In genomic region chr3:104846601-104847000, GRCm38 (mm10) we compare ENCODE assay signal across 23 mouse cellular contexts. TPM values are rescaled to one million over a fixed set of nuclear protein-coding genes. Genes with fewer than 3 reads are reported as not detected.
A peak's percentile ranks its signal among the peaks of the same experiment; 100 is the strongest.
DNase-seq lines count a peak whose midpoint lies in the region; ATAC-seq lines count a peak whose summit lies in the region.
"Had no signal": no experiment of that assay in that cellular context is flagged by ENCODE, and none has a peak within 500 bp of the region (broad histone marks: within the 10 kb centered on the region; RNA-seq: fewer than 3 reads in every experiment).

No protein-coding gene starts in this region.

- no peak overlapping the region for H3K27ac ChIP-seq in kidney, embryonic 16.5 days (ENCODE audit: low read length)
- H3K27ac ChIP-seq: embryonic facial prominence, embryonic 10.5 days; forebrain, embryonic 13.5 days; heart, embryonic 15.5 days; hindbrain, embryonic 13.5 days; hindbrain, postnatal 0 days had no signal

- H3K4me3 ChIP-seq in kidney, embryonic 16.5 days (ENCODE audit: low read length) = no peak overlapping the region
- H3K4me3 ChIP-seq: embryonic facial prominence, embryonic 10.5 days; forebrain, embryonic 13.5 days; heart, embryonic 15.5 days; hindbrain, embryonic 13.5 days had no signal

- no peak overlapping the region for H3K4me2 ChIP-seq in kidney, embryonic 16.5 days (replicated peaks; ENCODE audit: low read depth, low read length)
- H3K4me2 ChIP-seq: forebrain, embryonic 13.5 days; heart, embryonic 11.5 days; heart, embryonic 15.5 days; hindbrain, embryonic 13.5 days had no signal

- DNase-seq in gastrocnemius, adult 18-20 months (ENCODE audit: low spot score) = peak; percentile 78
- DNase-seq in gastrocnemius, postnatal 14 days = no peak
- peak; percentile 9 for DNase-seq in kidney, adult 11 months
- no peak for DNase-seq in kidney, postnatal 4 days
- peak; percentile 29 for DNase-seq in kidney, postnatal 14 days
- no peak for DNase-seq in left cerebral cortex, postnatal 25 days (ENCODE audit: low spot score in 2 of 2)
- DNase-seq: adrenal gland, adult 8-10 months; adrenal gland, postnatal 36 days; B cell, adult 2 months; cerebellum, adult 2 months; cerebellum, postnatal 10 days; forebrain, postnatal 0 days; heart, postnatal 14 days had no signal

- H3K4me1 ChIP-seq in kidney, embryonic 16.5 days (ENCODE audit: insufficient read depth, low read length) = no peaks in the 10 kb centered on the region
- H3K4me1 ChIP-seq: embryonic facial prominence, embryonic 10.5 days; forebrain, embryonic 13.5 days; hindbrain, embryonic 13.5 days had no signal

- intact Hi-C loops in gastrocnemius, postnatal 14 days (cut with DNase I; ENCODE audit: low total_unique reads) = no loop called here
- intact Hi-C loops in left cerebral cortex, postnatal 25 days (cut with DNase I) = no loop called here

- no peak overlapping the region for H3K9ac ChIP-seq in kidney, embryonic 16.5 days (replicated peaks; ENCODE audit: low read length)
- H3K9ac ChIP-seq: forebrain, embryonic 13.5 days; forebrain, postnatal 0 days; heart, embryonic 15.5 days; hindbrain, embryonic 13.5 days had no signal

- peaks cover 21% of the 10 kb centered on the region for H3K36me3 ChIP-seq in kidney, embryonic 16.5 days (ENCODE audit: insufficient read depth, low read length)

- ATAC-seq in kidney, embryonic 16.5 days (ENCODE audit: low FRiP score, low TSS enrichment) = no peak
- ATAC-seq: CD4-positive, CD25-positive, alpha-beta regulatory T cell, adult 4 months; forebrain, embryonic 13.5 days; forebrain, postnatal 0 days; hindbrain, postnatal 0 days had no signal

- no peaks in the 10 kb centered on the region for H3K9me3 ChIP-seq in kidney, embryonic 16.5 days (ENCODE audit: low read length)
- H3K9me3 ChIP-seq: embryonic facial prominence, embryonic 10.5 days; forebrain, embryonic 13.5 days; G1E; heart, embryonic 15.5 days; hindbrain, embryonic 13.5 days had no signal

- WGBS in kidney, embryonic 16.5 days = 85% methylated on average over 4 of the region's 4 CpGs

- no peaks in the 10 kb centered on the region for H3K27me3 ChIP-seq in kidney, embryonic 16.5 days (ENCODE audit: insufficient read depth, low read length)
- H3K27me3 ChIP-seq: forebrain, embryonic 13.5 days; heart, embryonic 15.5 days; hindbrain, embryonic 13.5 days had no signal

RNA-seq across cellular contexts. Expression of gene St7l, which starts 17.2 kb away (rescaled TPM):
- 10 to 100 TPM; 19.1 to 27.4 TPM for total RNA-seq in gastrocnemius, adult 18-20 months (2021)
- total RNA-seq in gastrocnemius, postnatal 14 days (2021) = 10 to 100 TPM; 14.0 to 17.3 TPM
- 36.0 and 39.9 TPM in 2 replicates for polyA plus RNA-seq in kidney, embryonic 16.5 days (2015; fragmentation: Nextera tagmentation; extraction: Ambion mirVana)
- 10 to 100 TPM; 33.0 to 39.3 TPM for total RNA-seq in left cerebral cortex, postnatal 25 days (2021)

RNA-seq across cellular contexts. Expression of gene Capza1, which starts 17.7 kb away (rescaled TPM):
- 10 to 100 TPM; 20.1 to 21.0 TPM for total RNA-seq in gastrocnemius, adult 18-20 months (2021)
- 10 to 100 TPM; 30.8 to 33.5 TPM for total RNA-seq in gastrocnemius, postnatal 14 days (2021)
- 194 and 209 TPM in 2 replicates for polyA plus RNA-seq in kidney, embryonic 16.5 days (2015; fragmentation: Nextera tagmentation; extraction: Ambion mirVana)
- total RNA-seq in left cerebral cortex, postnatal 25 days (2021) = 10 to 100 TPM; 34.5 to 40.5 TPM

RNA-seq across cellular contexts. Expression of gene Mov10, which starts 28.2 kb away (rescaled TPM):
- 1 to 10 TPM in 1 of 2 experiments, under 1 TPM in 1; 0.71 to 1.6 TPM for total RNA-seq in gastrocnemius, adult 18-20 months (2021)
- 1 to 10 TPM; 3.0 to 4.8 TPM for total RNA-seq in gastrocnemius, postnatal 14 days (2021)
- polyA plus RNA-seq in kidney, embryonic 16.5 days (2015; fragmentation: Nextera tagmentation; extraction: Ambion mirVana) = 60.4 and 61.5 TPM in 2 replicates
- 10 to 100 TPM in 1 of 2 experiments, 1 to 10 TPM in 1; 8.0 to 10.5 TPM for total RNA-seq in left cerebral cortex, postnatal 25 days (2021)

RNA-seq across cellular contexts. Expression of gene Rhoc, which starts 58.4 kb away (rescaled TPM):
- 10 to 100 TPM; 36.1 to 41.4 TPM for total RNA-seq in gastrocnemius, adult 18-20 months (2021)
- total RNA-seq in gastrocnemius, postnatal 14 days (2021) = 10 to 100 TPM; 59.8 to 78.3 TPM
- polyA plus RNA-seq in kidney, embryonic 16.5 days (2015; fragmentation: Nextera tagmentation; extraction: Ambion mirVana) = 136 and 146 TPM in 2 replicates
- total RNA-seq in left cerebral cortex, postnatal 25 days (2021) = 10 to 100 TPM; 32.7 to 33.5 TPM
- total RNA-seq: granulocyte monocyte progenitor cell, adult 5-6 weeks had no signal

Comparison
In these comparisons a context has a peak if more than half of its experiments do, and no peak if none do; other contexts are left out.
1. DNase-seq: peak in gastrocnemius, adult 18-20 months (single experiment), kidney, adult 11 months (single experiment) and kidney, postnatal 14 days (single experiment); none in gastrocnemius, postnatal 14 days (single experiment), kidney, postnatal 4 days (0 of 2) and left cerebral cortex, postnatal 25 days (0 of 2).